Mouse (Mus musculus) megakaryocyte, embryonic 14.5 days (primary cell): ENCODE results near the gene Zbed6. TPM values are rescaled to one million over a fixed set of nuclear protein-coding genes. Genes with fewer than 3 reads are reported as not detected.

ENCODE experiments used
- H3K27me3 ChIP-seq: replicated peaks from 2 replicates; pipeline ENCODE3; 2012; ENCODE audit warnings: inconsistent platforms
- H3K36me3 ChIP-seq: replicated peaks from 2 replicates; pipeline ENCODE3; 2012; ENCODE audit warnings: low read length, inconsistent platforms, mixed read lengths
- H3K4me1 ChIP-seq: 2 replicates; pipeline ENCODE4 v1.6.1; 2012; ENCODE audit warnings: inconsistent platforms
- H3K4me3 ChIP-seq: replicated peaks from 2 replicates; pipeline ENCODE3; 2012; ENCODE audit warnings: moderate library complexity, mild to moderate bottlenecking, inconsistent platforms
- H3K9me3 ChIP-seq: 2 replicates; pipeline ENCODE4 v1.6.1; 2012; ENCODE audit warnings: inconsistent platforms
- FLI1 ChIP-seq: IDR thresholded peaks from 2 replicates; pipeline ENCODE4 v1.6.1; 2012; ENCODE audit warnings: low read length, inconsistent platforms, mixed read lengths
- GATA1 ChIP-seq: IDR thresholded peaks from 3 replicates; pipeline ENCODE4 v1.6.1; 2012; ENCODE audit warnings: mixed read lengths, low read length, inconsistent platforms, borderline replicate concordance
- polyA plus RNA-seq: library from polyadenylated mRNA; stranded (reverse); fragments of >175 nt; gene quantifications from 2 replicates; pipeline ENCODE4 v1.2.3, GENCODE M21; 2012; ENCODE audit warnings: low replicate concordance; ENCODE audit not compliant: insufficient read depth

Gene Zbed6
- polyA plus RNA-seq, 1 experiment: not detected

DNA sequence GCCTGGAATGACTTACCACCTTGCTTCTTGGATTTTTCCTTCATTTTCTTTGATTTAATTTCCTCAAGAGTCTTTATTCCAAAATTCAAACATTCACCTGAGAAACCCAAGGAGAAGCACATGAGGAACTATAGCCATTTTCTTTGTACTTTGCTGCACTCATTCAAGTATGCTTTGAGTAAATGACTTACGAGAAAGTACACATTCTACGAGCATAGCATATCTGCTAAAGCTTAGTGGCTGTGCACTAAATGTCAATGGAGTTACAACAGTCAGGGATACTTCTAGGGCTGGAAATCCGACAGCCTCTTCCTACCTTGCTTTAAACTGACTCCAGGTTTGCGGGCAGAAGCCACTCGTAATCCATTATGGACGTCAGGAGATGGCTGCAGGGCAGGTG is 22.2 kb downstream of the Zbed6 start:
- Histone ChIP-seq H3K27me3 (no peaks in the 10 kb centered on the region), H3K4me1 (0 out of 2 replicates have a peak, but pooled peaks cover 3% of the 10 kb centered on the region), H3K36me3 (peaks cover 98% of the 10 kb centered on the region), H3K9me3 (no peaks in the 10 kb centered on the region), H3K4me3 (no peak overlapping the region)
- TF ChIP-seq FLI1 (no peak), GATA1 (no peak)

DNA sequence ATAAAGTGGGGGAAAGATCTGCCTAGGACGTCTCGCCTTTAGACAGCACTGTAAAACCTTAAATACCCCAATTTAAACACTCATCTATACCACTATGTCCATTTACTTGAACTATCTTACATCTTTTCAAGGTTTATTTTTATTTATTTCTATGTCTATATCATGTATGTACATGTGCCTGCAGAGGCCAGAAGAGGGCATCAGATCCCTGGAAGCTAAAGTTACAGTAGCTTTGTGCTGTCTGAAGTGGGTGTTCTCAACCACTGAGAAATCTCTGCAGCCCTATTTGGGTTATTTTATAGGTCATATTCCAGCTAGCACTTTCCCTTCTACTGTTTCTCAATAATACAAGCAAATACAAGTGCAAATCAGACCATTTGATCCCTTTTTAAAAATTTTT is 28.5 kb downstream of the Zbed6 start:
- Histone ChIP-seq H3K4me3 (no peak overlapping the region), H3K4me1 (0 out of 2 replicates have a peak, but pooled peaks cover 3% of the 10 kb centered on the region), H3K9me3 (no peaks in the 10 kb centered on the region), H3K36me3 (peaks cover 99% of the 10 kb centered on the region), H3K27me3 (no peaks in the 10 kb centered on the region)
- TF ChIP-seq FLI1: no peak
- no peak for TF ChIP-seq GATA1

DNA sequence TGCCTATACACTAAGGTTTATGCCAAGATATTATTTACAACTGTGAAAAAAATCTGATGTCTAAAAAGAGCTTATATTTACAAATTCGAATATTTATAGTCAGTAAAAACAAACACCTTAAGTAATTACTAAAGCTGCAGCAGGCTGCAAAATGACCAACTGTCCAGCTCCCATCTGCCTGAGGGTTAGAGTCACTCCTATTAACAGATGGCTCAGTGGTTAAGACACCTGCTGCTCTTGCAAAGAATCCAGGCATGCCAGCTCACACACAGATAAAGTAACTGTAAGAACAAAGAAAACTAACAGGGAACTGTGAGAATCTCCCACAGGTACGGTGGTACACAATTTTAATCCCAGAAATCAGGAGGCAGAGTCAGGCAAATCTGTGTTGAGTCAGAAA is 35.6 kb downstream of the Zbed6 start:
- TF ChIP-seq FLI1 (no peak), GATA1 (no peak)
- H3K36me3 ChIP-seq: peaks cover 93% of the 10 kb centered on the region
- no peak overlapping the region for H3K4me3 ChIP-seq
- H3K4me1 ChIP-seq: no peaks in the 10 kb centered on the region
- H3K27me3 ChIP-seq: no peaks in the 10 kb centered on the region
- no peaks in the 10 kb centered on the region for H3K9me3 ChIP-seq

DNA sequence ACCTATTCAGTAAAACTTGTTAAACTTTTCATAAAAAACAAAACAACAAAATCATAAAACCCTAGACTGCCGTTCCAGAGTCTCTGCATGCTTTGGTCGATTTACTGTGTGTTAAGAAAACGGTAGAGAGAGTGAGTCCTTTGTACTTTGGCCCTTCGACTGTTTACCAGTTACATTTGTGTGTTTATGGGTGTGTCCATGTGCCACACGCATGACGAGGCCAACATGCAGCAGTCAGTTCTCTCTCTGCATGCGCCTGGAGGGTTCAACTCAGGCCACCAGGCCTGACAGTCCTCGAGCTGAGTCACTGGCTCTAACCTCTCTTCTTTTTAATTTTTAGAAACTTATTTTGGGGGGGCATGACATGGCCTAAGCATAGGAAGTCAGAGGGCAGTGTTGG is 42.4 kb downstream of the Zbed6 start:
- no peaks in the 10 kb centered on the region for H3K27me3 ChIP-seq

GRCm38 (mm10) chr1:133617908-133618307 is 42.8 kb downstream of the Zbed6 start:
- peaks cover 80% of the 10 kb centered on the region for H3K36me3 ChIP-seq
- no peak overlapping the region for H3K4me3 ChIP-seq
- no peak for TF ChIP-seq FLI1
- no peak for TF ChIP-seq GATA1
- no peaks in the 10 kb centered on the region for H3K27me3 ChIP-seq
- peaks cover 13% of the 10 kb centered on the region for H3K4me1 ChIP-seq
- H3K9me3 ChIP-seq: no peaks in the 10 kb centered on the region

More for the DNA sequence above, 42.4 kb downstream of the Zbed6 start:
- H3K4me3 ChIP-seq: no peak overlapping the region
- H3K4me1 ChIP-seq: peaks cover 13% of the 10 kb centered on the region
- TF ChIP-seq FLI1: no peak
- H3K9me3 ChIP-seq: no peaks in the 10 kb centered on the region
- peaks cover 84% of the 10 kb centered on the region for H3K36me3 ChIP-seq

DNA sequence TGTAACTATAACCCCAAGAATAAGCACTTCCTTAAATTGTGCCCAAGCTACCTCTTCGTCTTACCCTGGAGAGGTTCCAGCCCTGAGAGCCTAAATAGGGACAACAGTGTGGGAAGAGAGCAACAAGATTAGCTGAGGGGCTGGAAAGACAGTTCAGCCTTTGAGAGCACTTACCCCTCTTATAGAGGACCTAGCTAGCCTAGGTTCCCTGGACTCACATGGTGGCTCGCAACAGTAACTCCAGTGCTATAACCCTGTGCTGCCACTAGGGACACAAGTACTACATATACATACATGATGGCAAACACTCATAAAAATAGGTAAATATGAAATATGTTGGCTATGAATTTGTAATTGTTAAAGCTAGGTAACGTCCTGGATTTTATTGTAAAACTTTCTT is 46.9 kb downstream of the Zbed6 start:
- peaks cover 48% of the 10 kb centered on the region for H3K36me3 ChIP-seq
- H3K9me3 ChIP-seq: no peaks in the 10 kb centered on the region
- H3K27me3 ChIP-seq: no peaks in the 10 kb centered on the region
- TF ChIP-seq FLI1 (no peak), GATA1 (no peak)
- H3K4me1 ChIP-seq: peaks cover 12% of the 10 kb centered on the region
- H3K4me3 ChIP-seq: no peak overlapping the region

DNA sequence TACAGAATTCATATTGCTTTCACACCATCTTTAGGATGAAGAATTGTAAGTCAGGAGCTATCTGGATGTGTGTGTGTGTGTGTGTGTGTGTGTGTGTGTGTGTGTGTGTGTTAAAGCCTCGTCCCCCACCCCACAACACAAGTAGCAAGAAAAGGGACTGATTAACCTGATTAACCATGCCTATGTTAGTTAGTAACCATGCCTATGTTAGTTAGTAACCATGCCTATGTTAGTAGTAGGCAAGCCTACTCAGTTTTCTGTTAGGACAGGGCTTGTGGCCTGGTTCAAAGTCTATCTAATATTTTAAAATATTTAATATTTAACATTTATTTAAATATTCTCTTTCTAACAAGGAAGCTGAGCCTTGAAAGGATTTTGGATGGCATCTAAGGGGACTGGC is 49.2 kb downstream of the Zbed6 start:
- peaks cover 46% of the 10 kb centered on the region for H3K36me3 ChIP-seq
- TF ChIP-seq GATA1: no peak
- no peak for TF ChIP-seq FLI1
- H3K9me3 ChIP-seq: no peaks in the 10 kb centered on the region
- H3K27me3 ChIP-seq: no peaks in the 10 kb centered on the region
- peaks cover 17% of the 10 kb centered on the region for H3K4me1 ChIP-seq
- H3K4me3 ChIP-seq: no peak overlapping the region

- H3K27me3 ChIP-seq: no peaks in the 10 kb centered on the region
- peak overlapping the region; percentile 98 for H3K4me3 ChIP-seq
- TF ChIP-seq FLI1 (no peak), GATA1 (no peak)
- no peaks in the 10 kb centered on the region for H3K9me3 ChIP-seq
- peaks cover 46% of the 10 kb centered on the region for H3K36me3 ChIP-seq
- H3K4me1 ChIP-seq: peaks cover 17% of the 10 kb centered on the region
Measured at GRCm38 (mm10) chr1:133610601-133611000, 50.1 kb downstream of the Zbed6 start.

DNA sequence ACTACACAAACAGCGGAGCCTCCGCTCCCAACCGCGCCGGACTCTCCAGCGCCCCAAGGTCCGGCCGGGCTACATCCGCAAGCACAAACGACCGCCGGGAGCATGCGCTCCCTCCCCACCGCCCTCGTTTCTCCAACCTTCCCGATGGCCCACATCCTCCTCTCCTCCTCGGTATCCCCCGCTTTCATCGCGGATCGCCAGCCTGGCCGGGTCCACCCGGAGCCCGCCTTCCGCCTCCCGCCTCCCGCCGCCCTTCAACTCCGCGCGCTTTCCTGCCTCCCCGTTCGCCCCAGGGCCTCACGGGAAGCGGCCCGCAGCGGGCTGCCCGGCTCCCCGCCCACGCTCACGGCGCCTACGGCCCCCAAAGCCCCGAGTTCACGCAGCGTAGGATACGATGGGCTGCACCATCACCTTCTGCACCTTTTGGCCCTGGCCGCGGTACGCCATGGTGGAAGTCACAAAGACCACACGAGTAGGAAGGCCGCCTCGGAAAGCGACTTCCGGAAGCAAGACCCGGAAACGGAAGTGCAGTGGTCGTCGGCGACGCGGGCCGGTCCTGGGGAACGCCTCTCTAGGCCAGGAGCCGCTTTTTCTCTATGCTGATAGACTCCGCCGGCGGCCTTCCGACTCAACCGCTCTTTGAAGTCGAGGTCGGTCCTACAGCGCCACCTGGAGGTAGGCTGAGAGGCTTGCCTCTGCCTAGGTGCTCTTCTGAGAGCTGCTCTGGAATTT is 50.7 kb downstream of the Zbed6 start, which contains the start of gene Snrpe:
Snrpe (minus strand) TSS at position 521 of the 732 bp plus-strand sequence.
- peak within 1 kb of the TSS; percentile 98 for H3K4me3 ChIP-seq
- H3K27me3 ChIP-seq: no peaks in the 10 kb centered on the region
- TF ChIP-seq GATA1: no peak
- peak; percentile 97 for TF ChIP-seq FLI1
- H3K4me1 ChIP-seq: peaks cover 17% of the 10 kb centered on the region
- H3K36me3 ChIP-seq: peaks cover 50% of the 10 kb centered on the region
- no peaks in the 10 kb centered on the region for H3K9me3 ChIP-seq

Other genes starting within 250 kb of the Zbed6 start
- 1.3 and 3.4 TPM in 2 replicates for gene Sox13, start 236.5 kb downstream of the Zbed6 start, polyA plus RNA-seq
- gene Snrpe, start 50.6 kb downstream of the Zbed6 start, polyA plus RNA-seq: 14.8 TPM in 1 of 2 replicates, not detected in the other
- gene Gm38394, start 433 bp upstream of the Zbed6 start, polyA plus RNA-seq: 0.46 and 1.00 TPM in 2 replicates
- 0.47 TPM in 1 of 2 replicates, not detected in the other for gene Lax1, start 29.2 kb upstream of the Zbed6 start, polyA plus RNA-seq
- 3.9 TPM in 1 of 2 replicates, not detected in the other for gene Atp2b4, start 140.2 kb upstream of the Zbed6 start, polyA plus RNA-seq
- gene Optc, start 247.1 kb upstream of the Zbed6 start, polyA plus RNA-seq: not detected in 2 replicates